In the genomic region with DNA sequence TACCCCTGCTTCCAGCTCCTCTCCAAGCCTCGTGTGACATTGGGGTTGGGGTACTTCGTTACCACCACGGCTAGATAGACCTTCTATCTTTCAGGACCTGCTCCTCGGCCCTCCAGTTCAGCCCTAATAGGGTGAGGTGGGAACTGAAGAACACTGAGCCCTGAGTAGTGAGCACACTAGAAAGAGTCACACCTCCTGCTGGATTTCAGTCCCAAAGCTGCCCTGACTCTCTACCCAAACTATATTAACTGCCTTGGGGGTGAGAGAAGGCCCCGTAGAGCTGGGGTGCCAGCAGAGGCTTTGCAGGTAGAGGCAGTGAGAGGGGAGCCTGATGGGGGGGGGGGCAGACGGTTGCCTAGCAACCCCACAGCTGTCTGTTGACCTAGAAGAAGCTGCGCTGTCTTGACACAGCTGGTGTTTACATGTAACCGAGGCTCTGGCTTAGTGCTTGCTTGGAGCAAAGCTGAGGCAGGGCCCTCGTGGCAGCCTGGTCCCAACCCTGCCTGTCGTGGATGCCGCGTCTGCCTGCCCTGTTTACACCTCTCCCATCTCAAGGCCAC, we compare ENCODE assay signal across 8 mouse cellular contexts. TPM values are rescaled to one million over a fixed set of nuclear protein-coding genes. Genes with fewer than 3 reads are reported as not detected.
DNase-seq lines count a peak whose midpoint lies in the region; ATAC-seq and TF ChIP-seq lines count a peak whose summit lies in the region.
"Had no signal": no experiment of that assay in that cellular context is flagged by ENCODE, and none has a peak within 500 bp of the region (broad histone marks: within the 10 kb centered on the region; RNA-seq: fewer than 3 reads in every experiment).

No protein-coding gene starts in this region.

- no peak for TF ChIP-seq EP300 in ES-Bruce4 (IDR thresholded peaks at IDR 0.05; ENCODE audit: insufficient read depth, low read depth, low read length)

- no peak for TF ChIP-seq POLR2A in ES-Bruce4 (IDR thresholded peaks at IDR 0.05; ENCODE audit: insufficient read depth, low read length)

- intact Hi-C loops in left cerebral cortex, postnatal 4 days (cut with DNase I) = no loop called here

- DNase-seq in A20 (ENCODE audit: low read depth, low spot score) = peak; percentile 49
- peak; percentile 60 for DNase-seq in splenic B cell, adult 2 months (ENCODE audit: low read depth, low spot score)
- no peak for DNase-seq in left cerebral cortex, postnatal 4 days
- DNase-seq in cerebellum, adult 9-11 months = no peak

- WGBS in heart, embryonic 15.5 days = 22% methylated on average over 12 of the region's 12 CpGs
- WGBS in lung, embryonic 16.5 days = 10% methylated on average over 12 of the region's 12 CpGs

- H3K4me2 ChIP-seq in heart, embryonic 15.5 days = peak overlapping the region; percentile 95
- peak overlapping the region; percentile 93 for H3K4me2 ChIP-seq in lung, embryonic 16.5 days (ENCODE audit: low read depth, low read length)

- peak overlapping the region; percentile 29; the same call in 1 of the 2 replicates for H3K9ac ChIP-seq in ES-Bruce4 (ENCODE audit: low read depth, poor library complexity, severe bottlenecking)
- H3K9ac ChIP-seq in heart, embryonic 15.5 days = peak overlapping the region; percentile 62
- H3K9ac ChIP-seq in lung, embryonic 16.5 days (ENCODE audit: low read length) = peak overlapping the region; percentile 50; the same call in 1 of the 2 replicates

- no peak for TF ChIP-seq CTCF in ES-Bruce4 (IDR thresholded peaks at IDR 0.05; ENCODE audit: low read depth, low read length)

- no peak for ATAC-seq in heart, embryonic 15.5 days (replicated peaks; ENCODE audit: insufficient number of reproducible peaks, insufficient read depth, low FRiP score, low read depth)
- peak; percentile 20; the same call in 1 of the 2 replicates for ATAC-seq in lung, embryonic 16.5 days (ENCODE audit: low read depth)

- H3K4me1 ChIP-seq in ES-Bruce4 (ENCODE audit: control insufficient read depth, insufficient read depth, low read length) = peaks cover 13% of the 10 kb centered on the region
- H3K4me1 ChIP-seq in heart, embryonic 15.5 days (replicated peaks) = peaks cover 74% of the 10 kb centered on the region
- peaks cover 69% of the 10 kb centered on the region for H3K4me1 ChIP-seq in lung, embryonic 16.5 days (replicated peaks; ENCODE audit: control insufficient read depth, insufficient read depth, low read length)

- H3K27me3 ChIP-seq in ES-Bruce4 (ENCODE audit: control insufficient read depth, insufficient read depth, low read length, poor library complexity, severe bottlenecking) = no peaks in the 10 kb centered on the region
- no peaks in the 10 kb centered on the region for H3K27me3 ChIP-seq in heart, embryonic 15.5 days
- no peaks in the 10 kb centered on the region for H3K27me3 ChIP-seq in lung, embryonic 16.5 days (ENCODE audit: control insufficient read depth, insufficient read depth, low read depth, low read length)
- H3K27me3 ChIP-seq in splenic B cell, adult 2 months (ENCODE audit: control insufficient read depth, insufficient read depth, low read length, poor library complexity, severe bottlenecking) = no peaks in the 10 kb centered on the region

- no peaks in the 10 kb centered on the region for H3K9me3 ChIP-seq in ES-Bruce4 (replicated peaks; ENCODE audit: control insufficient read depth, insufficient read depth, low read length, poor library complexity, severe bottlenecking)
- H3K9me3 ChIP-seq in heart, embryonic 15.5 days (replicated peaks) = no peaks in the 10 kb centered on the region
- H3K9me3 ChIP-seq in lung, embryonic 16.5 days (ENCODE audit: control insufficient read depth, low read length) = no peaks in the 10 kb centered on the region

- no peak overlapping the region; the same call in 1 of the 2 replicates for H3K27ac ChIP-seq in ES-Bruce4 (ENCODE audit: insufficient read depth, low read length)
- H3K27ac ChIP-seq in heart, embryonic 15.5 days = peak overlapping the region; percentile 95
- H3K27ac ChIP-seq in lung, embryonic 16.5 days (ENCODE audit: low read length) = peak overlapping the region; percentile 91

- H3K36me3 ChIP-seq in ES-Bruce4 (ENCODE audit: control insufficient read depth, insufficient read depth, low read length, poor library complexity, severe bottlenecking) = no peaks in the 10 kb centered on the region
- no peaks in the 10 kb centered on the region for H3K36me3 ChIP-seq in heart, embryonic 15.5 days
- no peaks in the 10 kb centered on the region for H3K36me3 ChIP-seq in lung, embryonic 16.5 days (ENCODE audit: control insufficient read depth, insufficient read depth, low read length)
- H3K36me3 ChIP-seq in splenic B cell, adult 2 months (ENCODE audit: control insufficient read depth, insufficient read depth, low read length, poor library complexity, severe bottlenecking) = no peaks in the 10 kb centered on the region

- H3K4me3 ChIP-seq in ES-Bruce4 (ENCODE audit: low read depth, low read length) = peak overlapping the region; percentile 55
- peak overlapping the region; percentile 52 for H3K4me3 ChIP-seq in heart, embryonic 15.5 days
- peak overlapping the region; percentile 46 for H3K4me3 ChIP-seq in lung, embryonic 16.5 days (ENCODE audit: low read length)
- H3K4me3 ChIP-seq: myocyte had no signal

RNA-seq across cellular contexts. Expression of gene Wasf2, which starts 44.4 kb away (rescaled TPM):
- 102 and 103 TPM in 2 replicates for polyA plus RNA-seq in ES-Bruce4 (2011; ENCODE audit: insufficient read depth, insufficient read length, low read depth, missing spikeins)
- 67.3 and 72.8 TPM in 2 replicates for polyA plus RNA-seq in heart, embryonic 15.5 days (2015; fragmentation: Nextera tagmentation; extraction: Ambion mirVana)
- 140 and 144 TPM in 2 replicates for polyA plus RNA-seq in lung, embryonic 16.5 days (2015; fragmentation: Nextera tagmentation; extraction: Ambion mirVana)
- total RNA-seq in left cerebral cortex, postnatal 4 days (2021) = 10 to 100 TPM; 34.0 to 35.7 TPM

Comparison
In these comparisons a context has a peak if more than half of its experiments do, and no peak if none do; other contexts are left out.
1. DNase-seq: peak in A20 (single experiment) and splenic B cell, adult 2 months (single experiment); none in left cerebral cortex, postnatal 4 days (single experiment) and cerebellum, adult 9-11 months (single experiment).
2. Peak in every context shown above with its lines, with median percentiles within 50 percentile points of each other: H3K4me3 ChIP-seq and H3K9ac ChIP-seq.